Mouse (Mus musculus) ES-Bruce4 (cell line): Measurements from ENCODE around the gene Slc7a10.

Experiments
- CTCF ChIP-seq: IDR thresholded peaks from one replicate; pipeline ENCODE4 v1.8.1; 2011; ENCODE audit warnings: low read depth, low read length
- POLR2A ChIP-seq: IDR thresholded peaks from one replicate; pipeline ENCODE4 v1.8.1; 2011; ENCODE audit warnings: low read length; ENCODE audit not compliant: insufficient read depth

DNA sequence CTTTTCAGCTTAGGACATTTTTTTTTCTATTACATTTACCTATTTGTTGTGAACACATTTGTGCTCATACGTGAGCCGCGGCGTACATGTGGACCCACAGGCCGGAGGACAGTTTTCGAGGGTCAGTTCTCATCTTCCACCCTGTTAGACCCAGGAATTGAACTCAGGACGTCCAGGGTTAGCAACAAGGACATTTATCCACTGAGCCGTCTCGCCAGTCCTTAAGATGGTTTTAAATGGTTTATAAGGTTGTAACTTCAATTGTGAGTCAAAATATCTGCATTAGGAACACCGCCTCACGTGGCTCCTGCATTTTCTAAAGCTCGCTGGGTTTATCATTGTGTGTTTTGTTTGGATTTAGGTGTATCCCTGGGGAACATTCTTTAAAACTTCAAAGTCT lies 47.7 kb downstream of the Slc7a10 start:
- no peak for TF ChIP-seq CTCF
- no peak for TF ChIP-seq POLR2A
